Mouse (Mus musculus): ENCODE data around the gene Lgi1.

Gene Lgi1

GRCm38 (mm10) chr19:38327002-38327401 is 62.7 kb downstream of the Lgi1 start:
- Histone ChIP-seq H3K27me3 (ENCODE audit: control insufficient read depth, insufficient read depth, low read length, poor library complexity, severe bottlenecking) (no peaks in the 10 kb centered on the region), H3K36me3 (ENCODE audit: control insufficient read depth, insufficient read depth, low read length, poor library complexity, severe bottlenecking) (no peaks in the 10 kb centered on the region)
- no peak for DNase-seq (ENCODE audit: low read depth, low spot score)

- DNase-seq (ENCODE audit: low read depth, low spot score), result no peak
- Histone ChIP-seq H3K27me3 (ENCODE audit: control insufficient read depth, insufficient read depth, low read length, poor library complexity, severe bottlenecking) (no peaks in the 10 kb centered on the region), H3K36me3 (ENCODE audit: control insufficient read depth, insufficient read depth, low read length, poor library complexity, severe bottlenecking) (no peaks in the 10 kb centered on the region)
Measured at GRCm38 (mm10) chr19:38328010-38328409, 63.7 kb downstream of the Lgi1 start.

- no peak for DNase-seq (ENCODE audit: low read depth, low spot score)
- H3K27me3 ChIP-seq (ENCODE audit: control insufficient read depth, insufficient read depth, low read length, poor library complexity, severe bottlenecking), result no peaks in the 10 kb centered on the region
Measured at GRCm38 (mm10) chr19:38329257-38329656, 64.9 kb downstream of the Lgi1 start.

GRCm38 (mm10) chr19:38331072-38331471 is 66.7 kb downstream of the Lgi1 start:
- H3K27me3 ChIP-seq (ENCODE audit: control insufficient read depth, insufficient read depth, low read length, poor library complexity, severe bottlenecking), result no peaks in the 10 kb centered on the region
- DNase-seq (ENCODE audit: low read depth, low spot score), result no peak
- no peaks in the 10 kb centered on the region for H3K36me3 ChIP-seq (ENCODE audit: control insufficient read depth, insufficient read depth, low read length, poor library complexity, severe bottlenecking)

More at GRCm38 (mm10) chr19:38329257-38329656, 64.9 kb downstream of the Lgi1 start:
- H3K36me3 ChIP-seq (ENCODE audit: control insufficient read depth, insufficient read depth, low read length, poor library complexity, severe bottlenecking), result no peaks in the 10 kb centered on the region

- DNase-seq (ENCODE audit: low read depth, low spot score), result no peak
- Histone ChIP-seq H3K36me3 (ENCODE audit: control insufficient read depth, insufficient read depth, low read length, poor library complexity, severe bottlenecking) (no peaks in the 10 kb centered on the region), H3K27me3 (ENCODE audit: control insufficient read depth, insufficient read depth, low read length, poor library complexity, severe bottlenecking) (no peaks in the 10 kb centered on the region)
Measured at GRCm38 (mm10) chr19:38332245-38332644, 67.9 kb downstream of the Lgi1 start.

GRCm38 (mm10) chr19:38332820-38333219 is 68.5 kb downstream of the Lgi1 start:
- Histone ChIP-seq H3K36me3 (ENCODE audit: control insufficient read depth, insufficient read depth, low read length, poor library complexity, severe bottlenecking) (no peaks in the 10 kb centered on the region), H3K27me3 (ENCODE audit: control insufficient read depth, insufficient read depth, low read length, poor library complexity, severe bottlenecking) (no peaks in the 10 kb centered on the region)
- no peak for DNase-seq (ENCODE audit: low read depth, low spot score)

- DNase-seq (ENCODE audit: low read depth, low spot score), result no peak
- no peaks in the 10 kb centered on the region for H3K36me3 ChIP-seq (ENCODE audit: control insufficient read depth, insufficient read depth, low read length, poor library complexity, severe bottlenecking)
Measured at GRCm38 (mm10) chr19:38336553-38336952, 72.2 kb downstream of the Lgi1 start.

GRCm38 (mm10) chr19:38337332-38337731 is 73.0 kb downstream of the Lgi1 start:
- no peaks in the 10 kb centered on the region for H3K27me3 ChIP-seq (ENCODE audit: control insufficient read depth, insufficient read depth, low read length, poor library complexity, severe bottlenecking)
- DNase-seq (ENCODE audit: low read depth, low spot score), result no peak
- H3K36me3 ChIP-seq (ENCODE audit: control insufficient read depth, insufficient read depth, low read length, poor library complexity, severe bottlenecking), result no peaks in the 10 kb centered on the region

More at GRCm38 (mm10) chr19:38336553-38336952, 72.2 kb downstream of the Lgi1 start:
- H3K27me3 ChIP-seq (ENCODE audit: control insufficient read depth, insufficient read depth, low read length, poor library complexity, severe bottlenecking), result no peaks in the 10 kb centered on the region

- Histone ChIP-seq H3K36me3 (ENCODE audit: control insufficient read depth, insufficient read depth, low read length, poor library complexity, severe bottlenecking) (no peaks in the 10 kb centered on the region), H3K27me3 (ENCODE audit: control insufficient read depth, insufficient read depth, low read length, poor library complexity, severe bottlenecking) (no peaks in the 10 kb centered on the region)
- DNase-seq (ENCODE audit: low read depth, low spot score), result no peak
Measured at GRCm38 (mm10) chr19:38339734-38340133, 75.4 kb downstream of the Lgi1 start.

GRCm38 (mm10) chr19:38343246-38343645 is 78.9 kb downstream of the Lgi1 start:
- no peak for DNase-seq (ENCODE audit: low read depth, low spot score)
- no peaks in the 10 kb centered on the region for H3K27me3 ChIP-seq (ENCODE audit: control insufficient read depth, insufficient read depth, low read length, poor library complexity, severe bottlenecking)
- H3K36me3 ChIP-seq (ENCODE audit: control insufficient read depth, insufficient read depth, low read length, poor library complexity, severe bottlenecking), result no peaks in the 10 kb centered on the region

GRCm38 (mm10) chr19:38348271-38349012 is 84.1 kb downstream of the Lgi1 start:
- no peak for DNase-seq (ENCODE audit: low read depth, low spot score)
- no peaks in the 10 kb centered on the region for H3K27me3 ChIP-seq (ENCODE audit: control insufficient read depth, insufficient read depth, low read length, poor library complexity, severe bottlenecking)
- no peaks in the 10 kb centered on the region for H3K36me3 ChIP-seq (ENCODE audit: control insufficient read depth, insufficient read depth, low read length, poor library complexity, severe bottlenecking)

- DNase-seq (ENCODE audit: low read depth, low spot score), result no peak
- no peaks in the 10 kb centered on the region for H3K36me3 ChIP-seq (ENCODE audit: control insufficient read depth, insufficient read depth, low read length, poor library complexity, severe bottlenecking)
- H3K27me3 ChIP-seq (ENCODE audit: control insufficient read depth, insufficient read depth, low read length, poor library complexity, severe bottlenecking), result no peaks in the 10 kb centered on the region
Measured at GRCm38 (mm10) chr19:38349013-38349341, 84.6 kb downstream of the Lgi1 start.

- no peaks in the 10 kb centered on the region for H3K27me3 ChIP-seq (ENCODE audit: control insufficient read depth, insufficient read depth, low read length, poor library complexity, severe bottlenecking)
- DNase-seq (ENCODE audit: low read depth, low spot score), result no peak
- no peaks in the 10 kb centered on the region for H3K36me3 ChIP-seq (ENCODE audit: control insufficient read depth, insufficient read depth, low read length, poor library complexity, severe bottlenecking)
Measured at GRCm38 (mm10) chr19:38351202-38351601, 86.9 kb downstream of the Lgi1 start.

- no peaks in the 10 kb centered on the region for H3K27me3 ChIP-seq (ENCODE audit: control insufficient read depth, insufficient read depth, low read length, poor library complexity, severe bottlenecking)
- no peak for DNase-seq (ENCODE audit: low read depth, low spot score)
- H3K36me3 ChIP-seq (ENCODE audit: control insufficient read depth, insufficient read depth, low read length, poor library complexity, severe bottlenecking), result no peaks in the 10 kb centered on the region
Measured at GRCm38 (mm10) chr19:38351728-38352127, 87.4 kb downstream of the Lgi1 start.

GRCm38 (mm10) chr19:38352495-38353130 is 88.3 kb downstream of the Lgi1 start:
- DNase-seq (ENCODE audit: low read depth, low spot score), result peak; percentile 61
- H3K36me3 ChIP-seq (ENCODE audit: control insufficient read depth, insufficient read depth, low read length, poor library complexity, severe bottlenecking), result no peaks in the 10 kb centered on the region
- H3K27me3 ChIP-seq (ENCODE audit: control insufficient read depth, insufficient read depth, low read length, poor library complexity, severe bottlenecking), result no peaks in the 10 kb centered on the region

Data from splenic B cell, adult 2 months (primary cell).